Mouse (Mus musculus): ENCODE data around the gene Clip3.
A peak's percentile ranks its signal among the peaks of the same experiment; 100 is the strongest.

Gene Clip3

GRCm38 (mm10) chr7:30326427-30326826 is 34.9 kb downstream of the Clip3 start:
- DNase-seq (ENCODE audit: low spot score in 2 of 2) = no peak

GRCm38 (mm10) chr7:30327140-30327539 is 35.6 kb downstream of the Clip3 start:
- DNase-seq (ENCODE audit: low spot score in 2 of 2) = peak in 1 of 2 experiments; percentile 35

- DNase-seq (ENCODE audit: low spot score in 2 of 2) = no peak
Observed at GRCm38 (mm10) chr7:30328379-30328778, 36.9 kb downstream of the Clip3 start.

GRCm38 (mm10) chr7:30331887-30332286 is 40.4 kb downstream of the Clip3 start:
- DNase-seq (ENCODE audit: low spot score in 2 of 2) = peak; percentile 92 to 95

GRCm38 (mm10) chr7:30332622-30333259 is 41.2 kb downstream of the Clip3 start:
- no peak for DNase-seq (ENCODE audit: low spot score in 2 of 2)

- DNase-seq (ENCODE audit: low spot score in 2 of 2) = peak; percentile 81 to 88
Observed at GRCm38 (mm10) chr7:30333436-30333835, 41.9 kb downstream of the Clip3 start.

GRCm38 (mm10) chr7:30334563-30334962 is 43.0 kb downstream of the Clip3 start:
- DNase-seq (ENCODE audit: low spot score in 2 of 2) = no peak

- DNase-seq (ENCODE audit: low spot score in 2 of 2) = no peak
Observed at GRCm38 (mm10) chr7:30335688-30336087, 44.2 kb downstream of the Clip3 start.

GRCm38 (mm10) chr7:30336384-30336783 is 44.9 kb downstream of the Clip3 start:
- peak; percentile 92 to 96 for DNase-seq (ENCODE audit: low spot score in 2 of 2)

- no peak for DNase-seq (ENCODE audit: low spot score in 2 of 2)
Observed at GRCm38 (mm10) chr7:30339432-30340109, 48.0 kb downstream of the Clip3 start.

GRCm38 (mm10) chr7:30346635-30347379 is 55.3 kb downstream of the Clip3 start:
- DNase-seq (ENCODE audit: low spot score in 2 of 2) = peak in 1 of 2 experiments; percentile 32

- DNase-seq (ENCODE audit: low spot score in 2 of 2) = peak; percentile 81 to 86
Observed at GRCm38 (mm10) chr7:30347828-30348227, 56.3 kb downstream of the Clip3 start.

GRCm38 (mm10) chr7:30353279-30353822 is 61.8 kb downstream of the Clip3 start:
- DNase-seq (ENCODE audit: low spot score in 2 of 2) = peak; percentile 76 to 78

- DNase-seq (ENCODE audit: low spot score in 2 of 2) = no peak
Observed at GRCm38 (mm10) chr7:30354059-30354458, 62.5 kb downstream of the Clip3 start.
